Mouse (Mus musculus) naive thymus-derived CD4-positive, alpha-beta T cell, adult 2 months (primary cell): ENCODE data around the gene Rora.
A peak's percentile ranks its signal among the peaks of the same experiment; 100 is the strongest.

ENCODE experiments used
- DNase-seq: peaks from one replicate; pipeline ENCODE4 v3.0.0-alpha.2; 2011; ENCODE audit warnings: low read depth

Gene Rora

DNA sequence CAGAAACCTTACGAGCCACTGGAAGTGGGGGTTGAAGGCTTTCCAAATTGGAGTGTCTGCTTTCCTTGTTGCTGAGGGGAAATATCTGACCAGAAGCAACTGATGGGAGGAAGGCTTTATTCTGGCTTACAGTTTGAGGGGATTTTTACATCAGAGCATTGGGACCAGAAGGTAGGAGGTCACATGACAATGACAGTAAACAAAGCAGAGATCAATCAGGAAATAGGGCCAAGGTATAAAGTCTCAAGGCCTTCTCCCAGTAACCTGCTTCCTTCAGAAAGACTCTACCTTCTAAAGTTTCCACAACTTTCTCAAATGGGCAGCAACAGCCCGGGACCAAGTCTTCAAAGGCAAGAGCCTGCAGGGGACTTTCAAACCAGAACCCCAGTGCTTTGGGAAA lies 34.6 kb downstream of the Rora start:
- DNase-seq, result no peak

DNA sequence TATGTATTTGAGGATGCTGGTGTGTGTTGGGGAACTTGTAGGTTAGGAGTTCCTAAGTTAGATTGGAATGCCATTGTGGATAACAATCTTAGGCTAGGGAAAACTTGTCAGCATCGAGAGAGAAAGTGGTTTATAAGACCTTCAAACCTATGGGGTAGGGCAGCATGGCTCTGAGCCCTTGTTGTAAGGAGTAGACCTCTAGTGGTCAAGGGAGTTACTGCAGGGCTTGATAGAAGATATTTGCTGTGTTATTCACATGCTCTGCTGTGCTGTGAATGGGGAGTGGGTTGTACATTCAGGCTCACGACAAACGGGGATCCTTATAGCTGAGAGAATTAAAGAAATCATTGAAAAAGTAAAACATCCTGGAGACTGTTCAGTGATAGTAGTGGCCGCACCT lies 35.8 kb downstream of the Rora start:
- peak; percentile 26 for DNase-seq

- no peak for DNase-seq
These were observed 41.4 kb downstream of the Rora start for GRCm38 (mm10) chr9:68694889-68695495.

DNA sequence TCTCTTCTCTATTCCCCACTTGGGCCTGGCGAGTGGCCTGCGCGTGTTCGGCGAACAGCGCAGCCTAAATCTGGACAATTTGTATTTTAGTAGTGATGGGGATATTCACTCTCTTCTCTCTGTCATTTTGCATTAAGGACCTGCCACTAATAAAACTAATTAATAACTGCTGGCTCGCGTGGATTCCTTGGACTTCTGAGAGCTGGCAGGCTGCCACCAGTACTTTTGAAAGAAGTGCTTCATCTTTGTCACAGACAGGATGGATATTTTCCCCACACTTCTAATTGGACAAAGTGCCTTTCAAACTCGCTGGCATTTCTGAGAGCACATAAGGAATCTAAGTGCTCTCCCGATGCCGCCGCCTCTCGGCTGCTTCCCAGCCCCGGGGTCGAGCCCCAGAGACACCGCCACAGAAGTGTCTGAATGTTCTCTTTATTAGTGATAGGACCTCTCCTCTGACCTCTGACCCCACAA lies 41.9 kb downstream of the Rora start:
- no peak for DNase-seq

DNA sequence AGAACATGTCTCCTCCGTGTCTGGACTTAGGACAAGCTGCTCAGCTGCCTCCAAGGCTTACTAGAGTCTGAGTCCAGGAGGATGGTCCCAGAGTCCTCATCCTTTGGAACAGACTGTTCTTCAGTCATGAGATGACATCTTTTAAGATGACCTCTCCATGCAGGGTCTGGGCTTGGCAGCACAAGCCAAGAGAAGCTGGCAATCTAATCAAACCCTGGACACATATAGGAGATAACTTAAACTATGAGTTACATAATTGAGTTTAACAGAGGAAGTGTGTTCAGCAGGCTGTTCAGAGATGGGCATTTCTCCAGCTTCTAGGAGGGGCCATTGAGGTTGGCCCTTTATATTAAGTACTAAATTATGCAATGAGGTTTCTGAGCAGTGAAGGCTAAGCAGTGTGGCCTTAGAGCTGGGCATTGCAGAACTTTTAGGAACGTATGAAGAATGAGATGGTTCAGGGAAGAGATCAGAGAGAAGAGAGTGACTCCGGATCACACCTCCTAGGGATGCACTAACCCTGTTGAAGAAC lies 42.9 kb downstream of the Rora start:
- no peak for DNase-seq

GRCm38 (mm10) chr9:68699341-68699740 lies 45.8 kb downstream of the Rora start:
- no peak for DNase-seq

- DNase-seq, result no peak
These were observed 46.3 kb downstream of the Rora start for GRCm38 (mm10) chr9:68699856-68700255.

DNA sequence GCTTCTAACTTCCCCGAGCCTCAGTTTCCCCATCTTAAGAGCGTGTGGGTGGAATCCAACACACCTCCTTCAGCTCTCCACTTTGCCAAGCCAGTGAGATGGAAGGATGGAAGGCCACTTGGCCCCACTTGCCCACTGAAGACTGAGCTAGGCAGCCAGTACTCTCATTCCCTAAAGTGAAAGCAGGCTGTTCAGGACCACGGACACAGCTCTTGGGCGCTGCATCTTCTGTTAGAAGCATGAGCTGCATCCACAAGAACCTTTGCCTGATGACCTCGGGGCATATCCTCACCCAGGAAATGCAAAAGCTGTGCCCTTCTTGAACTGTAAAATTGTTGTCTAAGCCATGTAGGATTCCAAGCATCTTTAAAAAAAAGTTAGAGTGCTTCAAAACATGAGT lies 54.0 kb downstream of the Rora start:
- no peak for DNase-seq

DNA sequence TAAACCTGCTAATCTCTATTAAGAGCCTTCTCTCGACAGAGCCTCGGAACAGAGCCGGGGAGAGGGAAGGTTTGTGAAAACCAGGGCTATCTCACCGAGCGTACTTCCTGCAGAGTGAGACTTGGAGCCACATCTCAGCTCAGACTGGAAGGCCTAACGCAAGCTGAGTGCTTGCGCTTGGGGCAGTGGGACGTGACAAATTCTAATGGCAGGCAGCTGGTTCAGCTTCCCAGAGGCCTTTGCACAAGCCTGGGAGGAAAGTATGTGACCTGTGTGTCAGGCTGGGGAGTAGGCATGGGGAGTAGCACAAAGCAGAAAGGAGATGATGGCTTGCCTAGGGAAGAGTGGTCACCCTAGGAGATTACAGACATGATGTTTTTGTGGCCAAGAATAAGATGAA lies 55.6 kb downstream of the Rora start:
- no peak for DNase-seq

- DNase-seq, result no peak
These were observed 57.5 kb downstream of the Rora start for GRCm38 (mm10) chr9:68710893-68711654.

DNA sequence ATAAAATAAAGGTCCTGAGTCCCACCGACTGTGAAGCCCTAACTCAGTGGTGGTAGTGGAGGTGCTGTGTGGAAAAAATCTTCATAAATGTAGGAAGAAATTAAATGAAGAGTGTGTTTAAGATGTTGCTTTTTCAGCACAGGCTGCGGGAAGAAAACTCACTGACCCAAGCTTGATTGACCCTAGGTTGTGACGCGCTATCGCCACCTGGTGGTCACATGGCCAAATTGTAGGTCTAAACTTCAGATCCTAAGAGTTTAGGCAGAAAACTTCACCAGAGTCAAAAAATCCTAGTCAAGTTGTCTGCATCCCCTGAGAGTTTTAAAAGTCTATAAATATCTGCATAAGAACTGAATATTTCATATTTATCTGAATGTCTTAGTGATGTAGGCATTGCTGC lies 63.4 kb downstream of the Rora start:
- DNase-seq, result peak; percentile 3

- DNase-seq, result no peak
These were observed 64.8 kb downstream of the Rora start for GRCm38 (mm10) chr9:68718427-68718826.

GRCm38 (mm10) chr9:68719286-68719685 lies 65.7 kb downstream of the Rora start:
- no peak for DNase-seq

DNA sequence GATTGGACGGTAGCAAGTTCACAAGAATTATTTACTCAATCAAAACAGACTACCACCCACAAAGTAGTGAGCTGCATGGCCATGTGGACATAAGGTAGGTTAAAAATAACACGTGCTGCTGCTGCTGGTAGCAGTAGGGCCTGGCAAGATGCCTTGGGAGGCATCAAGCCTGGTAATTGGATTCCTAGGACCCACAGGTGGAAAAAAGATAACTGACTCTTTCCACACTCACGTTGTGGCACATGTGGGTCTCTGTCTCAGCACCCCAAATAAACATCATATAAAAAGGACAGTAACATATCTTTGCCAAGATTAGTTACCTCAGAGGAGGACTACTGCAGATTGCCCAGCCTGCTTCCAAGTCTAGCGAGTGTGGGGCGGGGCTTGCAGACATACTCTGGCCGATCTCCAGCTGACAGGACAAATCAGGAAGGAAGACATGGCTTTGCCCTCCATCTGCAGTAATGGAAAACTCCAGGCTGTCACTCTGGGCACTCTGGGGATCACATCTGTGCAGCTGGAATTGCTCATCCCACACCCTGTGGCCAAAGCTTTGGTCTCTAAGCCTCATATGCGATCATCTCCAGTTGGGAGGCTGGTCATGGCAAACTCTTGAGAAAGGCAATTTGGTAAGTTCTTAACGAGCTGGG lies 71.2 kb downstream of the Rora start:
- no peak for DNase-seq

DNA sequence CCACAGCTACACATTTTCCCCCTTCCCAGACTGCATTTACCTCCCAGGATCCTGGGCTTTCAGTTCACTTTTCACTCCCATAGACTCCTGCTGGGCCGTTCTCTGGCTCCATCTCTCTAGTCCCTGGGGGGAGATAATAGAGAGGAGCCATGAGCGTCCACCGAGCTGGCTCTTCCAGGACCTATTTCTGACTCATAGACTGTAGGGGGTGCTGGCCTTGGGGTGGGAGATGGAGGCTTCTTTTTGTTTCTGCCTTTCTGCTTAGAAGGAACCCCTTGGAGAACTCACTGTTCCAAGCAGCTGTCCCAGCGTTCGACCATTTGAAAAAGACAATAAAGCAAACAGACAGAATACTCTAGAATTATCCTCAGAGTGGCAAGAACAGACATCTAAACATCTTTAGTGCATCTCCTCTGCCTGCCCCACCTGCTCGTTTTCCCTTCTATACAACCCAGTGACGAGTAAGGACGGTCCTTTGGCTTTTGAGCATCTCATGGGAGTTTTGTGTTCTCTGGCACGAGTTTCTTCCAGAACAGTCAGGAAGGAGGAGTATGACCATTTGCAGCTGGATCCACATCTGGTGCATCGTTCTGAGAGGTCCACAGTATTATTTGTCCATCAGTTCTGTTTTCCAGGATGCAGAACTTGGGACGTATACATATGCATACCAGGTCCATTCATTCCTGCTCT lies 73.7 kb downstream of the Rora start:
- DNase-seq, result no peak

DNA sequence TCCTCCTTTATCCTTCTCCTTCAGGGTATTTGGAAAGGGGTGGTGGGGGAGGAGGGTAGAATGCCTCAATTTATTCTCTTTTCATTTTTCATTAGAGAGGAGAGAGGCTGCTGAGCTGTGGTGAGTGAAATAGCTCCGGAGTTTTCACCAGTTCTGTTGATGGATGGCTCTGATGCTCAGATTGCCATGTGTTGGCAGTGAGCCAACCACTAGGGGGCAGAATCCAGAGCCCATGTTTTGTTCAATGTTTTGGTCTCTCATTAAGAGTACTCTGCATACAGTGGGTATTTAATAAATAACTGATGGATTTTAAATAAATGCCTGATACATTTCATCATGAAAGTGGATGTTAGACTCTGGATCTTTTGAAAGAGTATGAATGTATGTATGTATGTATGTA lies 77.9 kb downstream of the Rora start:
- no peak for DNase-seq

DNA sequence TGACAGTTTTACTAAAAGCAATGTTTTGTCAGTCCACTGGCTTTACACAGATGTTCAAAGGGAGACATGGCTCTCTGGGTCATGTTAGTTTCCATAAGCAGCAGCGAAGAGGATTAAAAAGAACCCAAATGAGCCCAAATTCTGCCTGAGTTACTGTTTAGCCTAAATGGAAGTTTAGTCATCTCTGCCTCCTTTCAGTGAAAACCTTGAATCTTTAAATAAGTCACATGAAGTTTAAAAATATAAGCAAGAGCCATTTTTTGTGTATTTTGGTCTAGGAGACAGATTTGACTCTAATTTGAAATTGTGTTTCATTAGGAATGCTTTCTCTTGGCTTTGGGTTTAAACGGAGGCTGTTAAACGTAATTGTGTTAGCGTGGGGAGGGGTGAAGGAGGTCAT lies 79.3 kb downstream of the Rora start:
- DNase-seq, result no peak

DNA sequence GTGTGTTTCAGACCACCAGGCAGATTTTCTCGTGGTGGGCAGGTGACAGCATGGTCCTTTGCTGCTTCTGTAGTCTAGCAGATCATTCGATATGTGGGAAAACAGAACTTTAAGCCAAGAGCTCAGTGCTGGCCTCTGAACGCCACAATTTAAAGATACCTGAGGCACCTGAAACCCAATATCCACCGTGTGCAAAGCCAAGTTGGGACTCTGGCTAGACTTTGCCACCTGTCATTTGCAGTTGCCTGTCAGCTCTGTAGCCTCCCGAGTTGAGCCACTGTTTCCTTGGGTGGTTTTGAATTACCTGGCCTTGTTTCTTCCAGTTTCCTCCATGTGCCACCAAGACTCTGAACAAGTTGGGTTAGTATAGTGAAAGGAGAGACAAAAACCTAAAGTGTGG lies 82.3 kb downstream of the Rora start:
- no peak for DNase-seq

GRCm38 (mm10) chr9:68737197-68737736 lies 83.7 kb downstream of the Rora start:
- no peak for DNase-seq

GRCm38 (mm10) chr9:68745931-68746646 lies 92.5 kb downstream of the Rora start:
- DNase-seq, result no peak

- DNase-seq, result no peak
These were observed 103.4 kb downstream of the Rora start for GRCm38 (mm10) chr9:68756976-68757375.
